Mouse (Mus musculus) liver, embryonic 13.5 days (tissue): ENCODE results near the gene Dusp1. TPM values are rescaled to one million over a fixed set of nuclear protein-coding genes. Genes with fewer than 3 reads are reported as not detected.

ENCODE experiments used
- ATAC-seq: fragments of 200-750 bp; cut with Nextera tagmentation; 2 replicates; pipeline ENCODE4 v1.8.0; 2017; ENCODE audit warnings: low read depth, mild to moderate bottlenecking, moderate number of reproducible peaks, moderate library complexity
- DNase-seq: peaks from one replicate; pipeline ENCODE4 v3.0.0; 2022
- H3K27ac ChIP-seq: fragments of 300-500 bp; sonication (generic); 2 replicates; pipeline ENCODE4 v1.5.1; 2015; ENCODE audit warnings: moderate library complexity, mild to moderate bottlenecking, inconsistent platforms
- H3K27me3 ChIP-seq: fragments of 300-500 bp; sonication (generic); 2 replicates; pipeline ENCODE4 v1.6.1; 2015; ENCODE audit warnings: mild to moderate bottlenecking, inconsistent platforms
- H3K36me3 ChIP-seq: fragments of 300-500 bp; sonication (generic); 2 replicates; pipeline ENCODE4 v1.6.1; 2015; ENCODE audit warnings: mild to moderate bottlenecking, inconsistent platforms
- H3K4me1 ChIP-seq: fragments of 300-500 bp; sonication (generic); replicated peaks from 2 replicates; pipeline ENCODE4 v1.6.1; 2015; ENCODE audit warnings: inconsistent platforms
- H3K4me2 ChIP-seq: fragments of 300-500 bp; sonication (generic); 2 replicates; pipeline ENCODE4 v1.6.1; 2015; ENCODE audit warnings: inconsistent platforms, mild to moderate bottlenecking, moderate library complexity
- H3K4me3 ChIP-seq: fragments of 300-500 bp; sonication (generic); replicated peaks from 2 replicates; pipeline ENCODE4 v1.5.1; 2015; ENCODE audit warnings: mild to moderate bottlenecking, inconsistent platforms
- H3K9ac ChIP-seq: fragments of 300-500 bp; sonication (generic); 2 replicates; pipeline ENCODE4 v1.6.1; 2015; ENCODE audit warnings: mild to moderate bottlenecking, inconsistent platforms
- H3K9me3 ChIP-seq: fragments of 300-500 bp; sonication (generic); replicated peaks from 2 replicates; pipeline ENCODE4 v1.6.1; 2016; ENCODE audit warnings: inconsistent platforms
- WGBS: fragments of 180-500 bp; shearing (Covaris S2); methylation state at CpG from one replicate; pipeline ENCODE4 v1.1.7; 2015; ENCODE audit not compliant: insufficient replicate concordance; 5-methylcytosine and 5-hydroxymethylcytosine counted together
- polyA plus RNA-seq: library from polyadenylated mRNA; unstranded; fragments of >200 nt; fragmentation: Nextera tagmentation; extraction: Ambion mirVana; gene quantifications from 2 replicates; pipeline ENCODE4 v1.2.1, GENCODE M21; 2015

Gene Dusp1
- polyA plus RNA-seq, 1 experiment from 2014 or later, result 22.2 TPM

DNA sequence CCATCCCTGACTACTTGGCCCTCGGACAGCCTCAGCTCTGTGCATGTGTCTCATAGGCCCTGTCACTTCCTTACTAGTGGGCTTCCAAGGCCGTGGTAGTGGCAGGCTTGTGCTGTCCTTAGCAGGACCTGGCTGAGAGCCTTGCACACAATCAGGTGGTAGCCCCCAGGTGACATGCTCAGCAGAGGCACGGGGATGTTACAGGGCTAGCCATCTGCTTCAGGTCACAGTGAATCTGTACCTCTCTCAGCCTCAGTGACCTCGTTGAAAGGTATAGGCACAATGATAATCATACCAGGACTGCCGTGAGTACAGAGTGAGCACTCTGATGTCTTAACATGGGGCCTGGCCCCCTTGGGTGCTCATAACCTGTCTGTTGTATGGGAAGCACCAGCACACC is 12.8 kb upstream of the Dusp1 start:
- Histone ChIP-seq H3K4me2 (no peak overlapping the region), H3K9me3 (no peaks in the 10 kb centered on the region), H3K27ac (no peak overlapping the region), H3K9ac (no peak overlapping the region), H3K4me3 (no peak overlapping the region), H3K4me1 (peaks cover 63% of the 10 kb centered on the region), H3K27me3 (no peaks in the 10 kb centered on the region), H3K36me3 (peaks cover 12% of the 10 kb centered on the region)
- ATAC-seq (no peak), DNase-seq (no peak)
- 71% methylated on average over 5 of the region's 5 CpGs for WGBS

- Histone ChIP-seq H3K4me3 (no peak overlapping the region), H3K36me3 (peaks cover 12% of the 10 kb centered on the region), H3K4me2 (no peak overlapping the region), H3K4me1 (peaks cover 63% of the 10 kb centered on the region), H3K27me3 (no peaks in the 10 kb centered on the region), H3K27ac (no peak overlapping the region), H3K9ac (no peak overlapping the region), H3K9me3 (no peaks in the 10 kb centered on the region)
- DNase-seq (no peak), ATAC-seq (no peak)
- 85% methylated on average over 11 of the region's 11 CpGs for WGBS
Observed at GRCm38 (mm10) chr17:26574118-26574517, 12.2 kb upstream of the Dusp1 start.

GRCm38 (mm10) chr17:26572265-26572664 is 10.3 kb upstream of the Dusp1 start:
- Histone ChIP-seq H3K4me2 (no peak overlapping the region), H3K9ac (no peak overlapping the region), H3K4me3 (no peak overlapping the region), H3K27ac (no peak overlapping the region), H3K4me1 (peaks cover 61% of the 10 kb centered on the region), H3K9me3 (no peaks in the 10 kb centered on the region), H3K36me3 (peaks cover 26% of the 10 kb centered on the region), H3K27me3 (no peaks in the 10 kb centered on the region)
- ATAC-seq, result no peak
- no peak for DNase-seq
- WGBS, result 79% methylated on average over 11 of the region's 11 CpGs

- Histone ChIP-seq H3K4me2 (no peak overlapping the region), H3K4me1 (peaks cover 52% of the 10 kb centered on the region), H3K27me3 (no peaks in the 10 kb centered on the region), H3K27ac (peak overlapping the region; percentile 6; the same call in 1 of the 2 replicates), H3K4me3 (no peak overlapping the region), H3K9me3 (no peaks in the 10 kb centered on the region), H3K9ac (no peak overlapping the region), H3K36me3 (peaks cover 29% of the 10 kb centered on the region)
- 58% methylated on average over 3 of the region's 3 CpGs for WGBS
- ATAC-seq (no peak), DNase-seq (no peak)
Observed at GRCm38 (mm10) chr17:26571377-26571776, 9.4 kb upstream of the Dusp1 start.

GRCm38 (mm10) chr17:26570651-26571118 is 8.8 kb upstream of the Dusp1 start:
- H3K36me3 ChIP-seq, result peaks cover 34% of the 10 kb centered on the region
- ATAC-seq (peak; percentile 63), DNase-seq (no peak)
- H3K9ac ChIP-seq, result no peak overlapping the region
- H3K4me3 ChIP-seq, result no peak overlapping the region
- 0 out of 2 replicates have a peak, but pooled peaks cover 3% of the 10 kb centered on the region for H3K9me3 ChIP-seq
- peaks cover 45% of the 10 kb centered on the region for H3K4me1 ChIP-seq
- H3K4me2 ChIP-seq, result no peak overlapping the region
- peak overlapping the region; percentile 58 for H3K27ac ChIP-seq
- no peaks in the 10 kb centered on the region for H3K27me3 ChIP-seq
- whole genome bisulfite sequencing, result 31% methylated on average over 11 of the region's 11 CpGs

DNA sequence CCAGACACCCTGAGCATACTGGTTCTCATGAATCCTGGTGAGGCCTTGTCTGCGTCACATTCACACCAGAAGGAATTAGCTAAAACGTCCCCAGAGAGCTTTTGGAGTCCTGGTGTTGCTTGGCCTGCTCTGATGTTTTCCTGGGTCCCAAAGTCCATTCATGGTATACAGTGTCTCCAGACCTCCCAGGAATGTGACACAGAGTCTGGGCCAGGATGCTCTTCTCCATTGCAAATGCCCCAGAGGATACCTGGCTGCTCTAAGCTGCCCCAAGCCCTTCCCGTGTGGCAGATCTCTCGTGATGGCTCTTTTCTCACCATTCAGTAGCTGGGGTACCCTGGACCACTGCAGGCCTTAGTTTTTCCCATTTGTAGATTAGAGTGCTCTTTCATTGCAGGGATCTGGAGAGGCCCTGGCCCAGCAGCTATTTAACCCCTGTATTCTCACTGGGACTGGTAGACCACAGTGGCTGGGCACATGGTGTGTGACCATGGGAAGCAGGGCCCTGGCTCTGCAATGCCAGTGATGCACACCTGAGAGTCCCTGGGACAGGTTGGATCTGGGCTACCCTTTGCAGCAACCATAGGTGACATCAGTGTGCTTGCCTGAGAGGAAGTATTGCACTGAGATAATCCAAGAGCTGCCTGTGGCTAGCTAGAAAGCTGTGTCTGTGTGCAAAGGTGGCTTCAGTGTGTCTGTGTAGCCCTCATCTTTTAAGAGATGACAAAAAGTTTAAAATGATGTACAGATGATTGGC is 7.8 kb upstream of the Dusp1 start:
- Histone ChIP-seq H3K9ac (no peak overlapping the region), H3K4me3 (no peak overlapping the region), H3K4me1 (peaks cover 42% of the 10 kb centered on the region), H3K27ac (peak overlapping the region; percentile 35; the same call in 1 of the 2 replicates), H3K36me3 (peaks cover 28% of the 10 kb centered on the region), H3K27me3 (no peaks in the 10 kb centered on the region), H3K4me2 (no peak overlapping the region), H3K9me3 (0 out of 2 replicates have a peak, but pooled peaks cover 3% of the 10 kb centered on the region)
- DNase-seq, result no peak
- no peak for ATAC-seq
- 76% methylated on average over 4 of the region's 4 CpGs for WGBS

- Histone ChIP-seq H3K36me3 (peaks cover 44% of the 10 kb centered on the region), H3K4me1 (peaks cover 50% of the 10 kb centered on the region), H3K9ac (no peak overlapping the region), H3K4me2 (no peak overlapping the region), H3K4me3 (no peak overlapping the region), H3K27me3 (no peaks in the 10 kb centered on the region), H3K9me3 (0 out of 2 replicates have a peak, but pooled peaks cover 3% of the 10 kb centered on the region), H3K27ac (no peak overlapping the region)
- ATAC-seq (no peak), DNase-seq (no peak)
- 87% methylated on average over 4 of the region's 4 CpGs for WGBS
Observed at GRCm38 (mm10) chr17:26567818-26568173, 5.9 kb upstream of the Dusp1 start.

- H3K4me1 ChIP-seq, result peaks cover 55% of the 10 kb centered on the region
- no peaks in the 10 kb centered on the region for H3K27me3 ChIP-seq
- H3K9me3 ChIP-seq, result 0 out of 2 replicates have a peak, but pooled peaks cover 3% of the 10 kb centered on the region
- 67% methylated on average over 8 of the region's 8 CpGs for WGBS
- no peak for DNase-seq
- peaks cover 44% of the 10 kb centered on the region for H3K36me3 ChIP-seq
- H3K4me2 ChIP-seq, result no peak overlapping the region
- H3K9ac ChIP-seq, result no peak overlapping the region
- no peak overlapping the region for H3K27ac ChIP-seq
- no peak for ATAC-seq
- no peak overlapping the region for H3K4me3 ChIP-seq
Observed at GRCm38 (mm10) chr17:26567142-26567817, 5.4 kb upstream of the Dusp1 start.

GRCm38 (mm10) chr17:26564439-26564838 is 2.5 kb upstream of the Dusp1 start:
- 71% methylated on average over 9 of the region's 9 CpGs for WGBS
- no peak for DNase-seq

GRCm38 (mm10) chr17:26563476-26563875 is 1.5 kb upstream of the Dusp1 start:
- Histone ChIP-seq H3K9ac (0 out of 2 replicates have a peak overlapping the region, but pooled peaks have one; percentile 79), H3K36me3 (peaks cover 36% of the 10 kb centered on the region), H3K9me3 (0 out of 2 replicates have a peak, but pooled peaks cover 3% of the 10 kb centered on the region), H3K4me1 (peaks cover 62% of the 10 kb centered on the region), H3K27me3 (no peaks in the 10 kb centered on the region), H3K27ac (no peak overlapping the region), H3K4me3 (no peak overlapping the region), H3K4me2 (no peak overlapping the region)
- ATAC-seq (no peak), DNase-seq (no peak)
- 83% methylated on average over 6 of the region's 6 CpGs for WGBS

More at GRCm38 (mm10) chr17:26564439-26564838, 2.5 kb upstream of the Dusp1 start:
- 0 out of 2 replicates have a peak, but pooled peaks cover 3% of the 10 kb centered on the region for H3K9me3 ChIP-seq
- H3K27me3 ChIP-seq, result no peaks in the 10 kb centered on the region
- H3K4me3 ChIP-seq, result no peak overlapping the region
- H3K4me2 ChIP-seq, result 0 out of 2 replicates have a peak overlapping the region, but pooled peaks have one; percentile 4
- H3K9ac ChIP-seq, result no peak overlapping the region
- H3K36me3 ChIP-seq, result peaks cover 39% of the 10 kb centered on the region
- H3K4me1 ChIP-seq, result peaks cover 56% of the 10 kb centered on the region
- no peak overlapping the region for H3K27ac ChIP-seq
- no peak for ATAC-seq

- H3K4me2 ChIP-seq, result peak overlapping the region; percentile 92
- peak overlapping the region; percentile 39; the same call in 1 of the 2 replicates for H3K27ac ChIP-seq
- WGBS, result 67% methylated on average over 4 of the region's 4 CpGs
- H3K36me3 ChIP-seq, result peaks cover 25% of the 10 kb centered on the region
- H3K4me1 ChIP-seq, result peaks cover 63% of the 10 kb centered on the region
- no peaks in the 10 kb centered on the region for H3K27me3 ChIP-seq
- H3K4me3 ChIP-seq, result peak overlapping the region; percentile 70
- no peak for ATAC-seq
- 0 out of 2 replicates have a peak, but pooled peaks cover 3% of the 10 kb centered on the region for H3K9me3 ChIP-seq
- no peak for DNase-seq
- peak overlapping the region; percentile 79 for H3K9ac ChIP-seq
Observed at GRCm38 (mm10) chr17:26562292-26562691, 364 bp upstream of the Dusp1 start.
